In the genomic region with DNA sequence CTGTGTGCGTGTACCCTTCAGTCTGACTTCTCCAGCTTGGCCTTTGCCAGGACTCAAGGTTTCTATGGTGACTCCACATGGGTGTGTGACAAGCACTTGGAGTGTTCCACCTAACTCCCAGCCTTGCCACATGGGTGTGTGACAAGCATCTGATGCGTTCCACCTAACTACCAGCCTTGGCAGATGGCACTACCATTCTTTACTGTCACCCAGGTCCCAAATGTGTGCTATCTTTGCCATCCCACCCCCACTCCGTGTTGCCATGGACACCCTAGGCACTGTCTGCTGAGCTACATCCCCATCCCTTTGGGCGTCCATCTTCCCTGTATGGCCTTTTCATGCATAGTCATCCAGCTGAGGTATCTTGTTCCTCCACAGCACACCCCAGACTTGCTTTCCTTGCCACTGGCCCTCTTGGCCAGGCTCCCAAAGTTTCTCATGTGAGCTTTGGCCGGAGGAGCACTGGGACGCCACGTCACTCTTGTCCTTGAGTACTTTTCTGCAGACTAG, we compare ENCODE assay signal across 8 mouse cellular contexts. TPM values are rescaled to one million over a fixed set of nuclear protein-coding genes. Genes with fewer than 3 reads are reported as not detected.
DNase-seq lines count a peak whose midpoint lies in the region; ATAC-seq and TF ChIP-seq lines count a peak whose summit lies in the region.
"Had no signal": no experiment of that assay in that cellular context is flagged by ENCODE, and none has a peak within 500 bp of the region (broad histone marks: within the 10 kb centered on the region; RNA-seq: fewer than 3 reads in every experiment).

No protein-coding gene starts in this region.

- H3K4me3 ChIP-seq in kidney, adult 2 months (ENCODE audit: insufficient read depth, low read depth, low read length), result no peak overlapping the region
- H3K4me3 ChIP-seq in kidney, embryonic 14.5 days (ENCODE audit: low read length), result no peak overlapping the region
- H3K4me3 ChIP-seq: liver, embryonic 13.5 days had no signal

- H3K27me3 ChIP-seq in kidney, adult 2 months (replicated peaks; ENCODE audit: control insufficient read depth, insufficient read depth, low read length), result no peaks in the 10 kb centered on the region
- no peaks in the 10 kb centered on the region for H3K27me3 ChIP-seq in kidney, embryonic 14.5 days (ENCODE audit: control insufficient read depth, insufficient read depth, low read length)
- H3K27me3 ChIP-seq: liver, embryonic 13.5 days had no signal

- H3K9ac ChIP-seq in kidney, embryonic 14.5 days (ENCODE audit: low read depth, low read length), result no peak overlapping the region
- H3K9ac ChIP-seq: liver, embryonic 13.5 days had no signal

- no peak overlapping the region for H3K27ac ChIP-seq in kidney, adult 2 months (ENCODE audit: insufficient read depth, low read depth, low read length)
- H3K27ac ChIP-seq in kidney, embryonic 14.5 days (ENCODE audit: low read depth, low read length), result no peak overlapping the region

- no peak for TF ChIP-seq POLR2A in kidney, adult 2 months (IDR thresholded peaks at IDR 0.05; ENCODE audit: low read depth, low read length)

- no peak for ATAC-seq in kidney, embryonic 14.5 days (ENCODE audit: low FRiP score, low TSS enrichment)
- ATAC-seq in monocyte, adult 5-6 weeks (replicated peaks; ENCODE audit: insufficient number of reproducible peaks, low FRiP score, low TSS enrichment, poor library complexity, severe bottlenecking), result no peak

- H3K36me3 ChIP-seq in kidney, adult 2 months (ENCODE audit: control insufficient read depth, insufficient read depth, low read length), result no peaks in the 10 kb centered on the region
- H3K36me3 ChIP-seq in kidney, embryonic 14.5 days (ENCODE audit: control insufficient read depth, insufficient read depth, low read length), result no peaks in the 10 kb centered on the region

- intact Hi-C loops in gastrocnemius, postnatal 14 days (cut with DNase I; ENCODE audit: low total_unique reads), result no loop called here
- intact Hi-C loops in left cerebral cortex, postnatal 25 days (cut with DNase I), result no loop called here

- 51% methylated on average over 7 of the region's 7 CpGs for WGBS in kidney, adult 2 months
- WGBS in kidney, embryonic 14.5 days, result 79% methylated on average over 7 of the region's 7 CpGs

- H3K9me3 ChIP-seq in kidney, embryonic 14.5 days (ENCODE audit: control insufficient read depth, low read length), result no peaks in the 10 kb centered on the region

- no peak overlapping the region for H3K4me2 ChIP-seq in kidney, embryonic 14.5 days (replicated peaks; ENCODE audit: low read depth, low read length)

- H3K4me1 ChIP-seq in kidney, adult 2 months (ENCODE audit: control insufficient read depth, insufficient read depth, low read length), result peaks cover 21% of the 10 kb centered on the region
- H3K4me1 ChIP-seq in kidney, embryonic 14.5 days (ENCODE audit: control insufficient read depth, insufficient read depth, low read length), result peaks cover 23% of the 10 kb centered on the region; the same call in 1 of the 2 replicates

- DNase-seq in kidney, adult 2 months, result peak; percentile 84
- DNase-seq in cerebellum, adult 9-11 months, result peak; percentile 59
- peak; percentile 49 for DNase-seq in gastrocnemius, postnatal 14 days
- DNase-seq in left cerebral cortex, postnatal 25 days (ENCODE audit: low spot score in 2 of 2), result peak; percentile 32 to 87
- DNase-seq in thymus, postnatal 36 days, result no peak
- DNase-seq: liver, embryonic 13.5 days had no signal

- no peak for TF ChIP-seq CTCF in kidney, adult 2 months (conservative IDR thresholded peaks at IDR 0.05; ENCODE audit: insufficient read depth, insufficient read length, low read depth, low read length)

RNA-seq across cellular contexts. Expression of a gene that starts 23.5 kb away (rescaled TPM):
- 20.0 and 21.2 TPM in 2 replicates for polyA plus RNA-seq in kidney, adult 2 months (2012; rRNA removed)
- polyA plus RNA-seq in kidney, embryonic 14.5 days (2014; fragmentation: Nextera tagmentation; extraction: Ambion mirVana), result 9.8 and 12.3 TPM in 2 replicates
- 10 to 100 TPM; 12.3 to 14.3 TPM for total RNA-seq in gastrocnemius, postnatal 14 days (2021)
- 100 to 1,000 TPM in 1 of 2 experiments, 10 to 100 TPM in 1; 83.7 to 110 TPM for total RNA-seq in left cerebral cortex, postnatal 25 days (2021)
- total RNA-seq in monocyte, adult 5-6 weeks (2017), result 4.4 to 10.0 TPM (median 6.4 TPM) in 3 replicates

Comparison
In these comparisons a context has a peak if more than half of its experiments do, and no peak if none do; other contexts are left out.
1. DNase-seq: peak in kidney, adult 2 months (single experiment), cerebellum, adult 9-11 months (single experiment), gastrocnemius, postnatal 14 days (single experiment) and left cerebral cortex, postnatal 25 days (2 of 2); none in thymus, postnatal 36 days (0 of 2).